Mouse (Mus musculus): ENCODE results near the gene Ctsd.
"Not testable (repeated sequence)": the region's sequence is repeated elsewhere in the genome, so short reads cannot be mapped to it uniquely, and the experiment has no call there.

Gene Ctsd

DNA sequence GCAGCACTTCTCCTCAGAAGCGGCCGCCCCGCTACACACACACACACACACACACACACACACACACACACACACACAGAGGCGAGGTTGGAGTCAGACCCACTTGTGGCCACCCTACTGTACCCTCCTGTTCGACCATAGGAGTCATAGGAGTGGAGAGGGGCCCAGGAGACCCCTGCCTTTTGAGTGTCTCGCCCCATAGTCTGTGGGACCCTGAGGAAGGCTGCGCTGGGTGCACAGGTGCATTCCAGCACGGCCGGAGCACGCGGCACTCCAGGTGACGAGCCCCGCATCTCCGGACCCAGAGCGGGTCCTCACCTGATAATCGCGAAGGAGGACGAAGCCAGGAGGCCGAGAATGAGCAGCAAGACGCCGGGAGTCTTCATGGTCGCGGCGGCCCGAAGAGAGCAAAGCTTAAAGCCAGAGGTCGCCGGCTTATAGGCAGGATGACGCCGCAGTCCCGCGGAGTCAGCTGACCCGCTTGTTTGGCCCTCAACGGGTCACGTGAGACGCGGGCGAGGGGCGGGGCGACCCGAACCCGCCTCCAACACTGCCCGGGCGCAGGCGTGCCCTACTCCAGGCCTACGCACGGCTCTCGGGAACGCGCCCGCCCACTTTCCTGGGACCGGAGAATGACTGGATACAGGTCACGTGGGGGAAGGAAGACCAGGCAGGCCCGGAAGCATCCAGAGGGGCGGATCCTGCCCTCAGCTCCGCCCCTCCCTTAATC lies at the start of gene Ctsd:
Ctsd (minus strand) TSS at position 620 of the 730 bp plus-strand sequence.
- DNase-seq (ENCODE audit: low spot score) = peak; percentile 94

DNA sequence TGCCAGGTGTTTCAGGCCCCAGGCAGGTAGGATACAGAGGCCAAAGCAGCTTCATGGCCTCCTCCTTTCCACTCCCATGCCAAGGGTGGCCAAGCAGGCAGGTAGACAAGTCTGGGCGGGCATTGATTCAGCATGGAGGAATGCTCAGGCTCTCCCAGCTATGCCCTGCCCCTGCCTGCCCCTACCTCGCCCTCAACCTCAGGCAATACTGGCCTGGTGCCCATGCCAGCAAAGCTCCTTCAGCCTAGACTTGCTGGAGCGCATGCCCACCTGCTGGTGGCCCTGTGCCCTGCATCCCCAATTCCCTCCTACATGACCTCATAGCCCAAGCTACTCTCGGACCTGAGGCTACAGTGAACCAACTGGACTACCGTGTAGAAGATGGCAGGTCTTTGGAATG lies 49.5 kb upstream of the Ctsd start:
- DNase-seq (ENCODE audit: low spot score) = no peak

DNA sequence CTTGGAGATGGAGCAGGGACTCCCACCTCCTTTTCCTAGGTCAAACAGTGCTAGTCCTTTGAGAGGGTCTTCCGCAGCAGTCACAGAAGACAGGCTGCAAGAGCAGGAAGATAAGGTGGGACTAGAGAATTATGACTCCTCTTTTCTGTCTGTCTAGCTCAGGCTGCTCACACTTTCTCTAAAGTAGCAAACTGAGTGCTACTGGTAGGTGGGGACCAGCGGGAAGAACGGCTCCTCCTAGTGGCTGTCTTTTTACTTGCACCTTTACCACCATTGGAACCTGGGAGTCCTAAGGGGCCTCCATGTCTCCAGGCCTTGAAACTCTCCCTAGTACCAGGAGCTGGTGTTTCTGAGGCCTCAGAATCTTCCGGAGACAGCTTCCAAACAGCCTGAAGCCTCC lies 47.7 kb upstream of the Ctsd start:
- no peak for DNase-seq (ENCODE audit: low spot score)

DNA sequence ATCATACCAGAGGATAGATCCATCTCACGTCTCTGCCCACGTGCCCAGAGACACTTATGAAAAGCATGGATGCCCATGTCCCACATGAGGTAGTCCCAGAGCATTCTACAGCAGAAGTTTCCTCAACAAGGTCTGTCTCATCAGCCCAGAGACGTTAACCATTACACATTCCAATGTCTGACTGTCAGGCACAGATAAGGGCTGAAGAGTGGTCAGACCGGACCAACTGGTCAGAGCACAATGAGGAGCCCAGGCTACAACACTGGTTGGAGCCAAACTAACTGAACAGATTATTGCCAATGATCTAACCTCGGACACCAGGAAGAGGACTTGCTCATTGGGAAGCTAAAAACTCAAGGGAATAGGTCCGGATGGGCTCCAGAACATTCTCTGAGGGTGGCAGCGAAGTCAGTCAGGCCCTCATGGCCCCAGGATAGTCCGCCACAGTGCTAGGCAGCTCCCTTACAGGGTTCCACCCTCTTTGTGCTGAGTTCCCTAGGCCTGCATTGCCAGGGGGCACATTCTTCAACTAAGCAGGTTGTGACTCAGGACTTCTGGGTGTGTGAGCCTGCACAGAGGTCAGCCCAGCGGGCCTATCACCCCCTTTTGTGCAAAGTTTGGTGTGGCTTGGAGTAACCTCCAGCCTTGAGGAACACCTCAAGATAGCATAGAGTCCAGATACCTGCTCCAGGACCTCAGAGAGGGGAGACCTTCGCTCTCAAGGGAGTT lies 46.5 kb upstream of the Ctsd start, which contains the start of gene Syt8:
Syt8 (plus strand) TSS at position 714 of the 729 bp plus-strand sequence.
- DNase-seq (ENCODE audit: low spot score) = no peak

DNA sequence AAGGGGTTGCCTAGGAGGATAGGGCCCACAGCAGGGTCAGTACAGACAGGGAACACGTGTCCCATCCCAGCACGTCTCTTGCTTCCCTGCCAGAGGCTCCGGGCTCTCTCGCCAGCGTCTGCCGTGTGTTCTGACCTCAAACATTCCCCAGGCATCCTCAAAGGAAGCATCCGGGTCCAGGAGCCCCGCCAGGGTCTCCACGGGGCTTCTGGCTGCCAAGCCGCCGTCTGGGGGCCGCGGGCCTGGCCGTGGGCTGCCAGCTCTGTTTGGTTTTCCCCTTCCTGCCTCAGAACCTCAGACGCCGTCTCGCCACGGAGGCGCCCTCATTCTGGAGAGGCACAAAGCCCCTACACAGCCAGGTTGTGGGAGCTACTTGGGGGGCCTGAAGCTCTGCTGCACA lies 45.8 kb upstream of the Ctsd start:
- DNase-seq (ENCODE audit: low spot score) = no peak

DNA sequence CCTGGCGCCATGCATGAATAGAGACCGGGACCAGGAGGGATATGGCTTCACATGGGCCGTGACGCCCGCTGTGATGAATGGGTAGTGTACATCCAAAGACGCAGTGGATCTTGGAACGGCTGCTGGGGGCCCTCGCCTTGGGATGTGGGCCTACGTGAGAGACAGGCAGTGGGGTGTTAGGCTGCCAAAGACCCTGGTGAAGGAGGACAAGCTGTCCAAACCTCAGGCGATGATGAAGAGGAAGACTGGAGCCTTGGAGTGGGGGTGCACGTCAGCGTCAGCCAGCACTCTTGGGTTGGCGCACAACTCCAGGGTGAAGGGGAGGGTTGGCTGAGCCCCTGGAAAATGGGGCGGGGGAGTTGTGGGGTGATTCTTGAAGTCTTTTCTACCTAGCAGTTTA lies 43.3 kb upstream of the Ctsd start:
- DNase-seq (ENCODE audit: low spot score) = no peak

DNA sequence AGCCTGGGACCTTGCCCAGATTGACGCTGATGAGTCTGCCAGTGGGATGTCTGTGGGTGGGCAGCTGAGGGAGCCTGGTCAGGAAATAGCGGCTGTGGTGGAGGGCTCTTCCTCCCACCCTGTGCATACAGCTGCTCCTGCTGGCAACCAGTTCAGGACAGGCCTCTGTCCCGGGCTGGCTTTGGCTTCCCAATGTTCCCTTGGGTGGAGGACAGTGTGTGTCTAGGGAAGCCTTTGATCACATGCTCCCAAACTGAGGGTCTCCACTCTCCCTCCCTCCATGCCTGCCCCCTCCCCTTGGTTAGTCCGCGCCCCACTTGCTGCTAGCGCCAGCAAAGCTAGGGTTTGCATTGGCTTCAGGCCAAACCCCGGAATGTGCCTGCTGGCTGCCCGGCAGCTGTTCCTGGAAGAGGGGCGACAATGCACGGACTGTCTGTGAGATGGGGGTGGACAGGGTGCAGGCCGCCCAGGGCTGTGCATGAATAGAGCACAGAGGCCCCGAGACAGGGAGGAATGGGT lies 42.4 kb upstream of the Ctsd start:
- DNase-seq (ENCODE audit: low spot score) = no peak

DNA sequence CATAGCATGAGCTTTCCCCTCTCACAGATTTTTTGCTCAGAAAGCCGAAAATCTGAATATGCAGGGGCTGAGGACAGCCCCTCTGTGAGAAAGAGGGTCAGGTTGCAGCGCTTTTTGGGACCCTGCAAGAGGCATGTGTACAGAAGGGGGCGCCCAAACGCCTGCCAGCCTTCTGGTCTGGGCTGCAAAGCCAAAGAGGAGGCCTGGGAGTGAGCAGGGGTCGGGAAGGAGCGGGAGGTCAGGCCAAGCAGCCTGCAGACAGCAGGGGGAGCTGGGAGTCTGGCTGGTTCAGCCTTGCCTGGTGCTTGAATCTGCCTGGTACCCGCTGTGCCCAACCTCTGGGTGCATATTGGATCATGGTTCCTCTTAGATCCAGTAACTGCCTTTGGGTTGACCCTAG lies 40.4 kb upstream of the Ctsd start:
- DNase-seq (ENCODE audit: low spot score) = no peak

DNA sequence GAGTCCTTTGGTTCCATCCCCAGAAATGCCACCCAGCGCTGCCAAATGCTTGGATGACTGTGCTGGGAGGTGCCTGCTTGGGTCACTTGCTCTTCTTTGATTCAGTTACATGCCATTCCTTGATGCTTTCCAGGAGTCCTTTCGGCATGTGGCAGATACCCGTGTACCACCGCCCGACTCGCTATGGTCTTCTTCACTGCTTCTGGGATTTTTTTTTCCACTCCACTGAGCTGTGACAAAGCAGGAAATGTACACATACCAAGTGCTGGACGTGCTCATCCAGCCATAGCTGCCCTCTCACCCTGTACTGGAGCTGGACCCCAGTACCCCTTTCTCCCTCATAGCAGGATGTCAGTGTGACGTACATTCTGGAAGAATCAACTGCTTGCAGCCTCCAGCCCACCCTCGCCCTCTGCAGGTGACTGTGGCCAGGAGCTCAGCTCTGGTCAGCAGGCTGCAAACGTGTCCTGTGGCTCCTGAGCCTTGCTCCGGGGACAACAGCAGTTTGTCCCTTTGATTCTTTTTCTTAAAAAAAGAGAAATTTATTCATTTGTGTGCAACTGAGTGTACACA lies 37.9 kb upstream of the Ctsd start:
- no peak for DNase-seq (ENCODE audit: low spot score)

DNA sequence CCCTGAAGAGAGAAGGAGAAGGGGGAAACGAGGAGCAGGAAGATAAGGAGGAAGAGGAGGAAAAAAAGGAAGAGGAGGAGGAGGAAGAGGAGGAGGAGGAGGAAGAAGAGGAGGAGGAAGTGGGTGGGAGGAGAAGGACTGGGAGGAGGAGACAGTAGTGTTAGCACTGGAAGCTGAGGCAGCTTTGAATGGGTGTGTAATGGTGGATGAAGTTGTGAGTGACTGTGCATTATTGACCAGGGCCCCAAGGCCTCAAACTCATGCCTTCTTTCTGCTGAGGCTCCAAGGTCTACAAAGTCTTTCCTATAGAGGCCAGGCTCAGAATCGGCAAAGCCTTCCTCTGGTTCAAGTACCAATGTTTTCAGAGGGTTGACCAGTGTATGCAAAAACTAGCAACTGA lies 34.0 kb upstream of the Ctsd start:
- no peak for DNase-seq (ENCODE audit: low spot score)

DNA sequence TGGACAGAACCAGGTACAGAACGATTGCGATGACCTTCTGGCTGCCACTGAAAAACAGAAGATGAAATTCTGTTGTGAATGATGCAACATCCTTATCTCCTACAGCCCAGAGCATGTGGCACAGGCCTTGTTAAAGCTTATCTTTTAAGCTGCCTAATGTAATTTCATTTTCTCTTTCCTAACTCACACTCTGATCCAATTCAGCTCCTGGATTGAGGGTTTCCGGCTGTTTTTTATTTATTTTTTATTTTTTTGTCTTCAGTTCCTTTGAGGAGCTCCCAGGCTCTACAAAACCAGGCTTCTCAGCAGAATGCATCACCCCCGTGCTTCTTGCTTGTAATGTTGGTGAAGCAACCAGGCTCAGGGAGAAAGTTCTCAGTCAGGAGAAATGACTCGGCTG lies 32.0 kb upstream of the Ctsd start:
- no peak for DNase-seq (ENCODE audit: low spot score)

DNA sequence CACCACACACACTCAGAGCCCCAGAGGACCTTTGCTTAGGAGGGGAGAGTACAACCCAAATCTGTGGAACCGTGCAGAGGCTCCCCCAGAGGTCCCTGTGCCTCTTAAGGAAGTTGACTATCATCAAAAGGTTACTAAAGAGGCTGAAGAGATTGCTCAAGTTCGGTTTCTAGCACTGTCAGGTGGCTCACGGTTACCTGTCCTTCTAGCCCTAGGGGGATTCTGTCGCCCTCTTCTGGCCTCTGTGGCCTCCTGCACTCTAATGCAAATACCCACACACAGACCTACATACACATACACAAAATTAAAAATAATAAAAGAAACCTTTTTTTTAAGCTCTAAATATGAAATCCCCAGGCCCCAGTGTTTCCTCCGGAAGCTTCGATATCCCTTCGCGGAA lies 30.8 kb upstream of the Ctsd start:
- no peak for DNase-seq (ENCODE audit: low spot score)

DNA sequence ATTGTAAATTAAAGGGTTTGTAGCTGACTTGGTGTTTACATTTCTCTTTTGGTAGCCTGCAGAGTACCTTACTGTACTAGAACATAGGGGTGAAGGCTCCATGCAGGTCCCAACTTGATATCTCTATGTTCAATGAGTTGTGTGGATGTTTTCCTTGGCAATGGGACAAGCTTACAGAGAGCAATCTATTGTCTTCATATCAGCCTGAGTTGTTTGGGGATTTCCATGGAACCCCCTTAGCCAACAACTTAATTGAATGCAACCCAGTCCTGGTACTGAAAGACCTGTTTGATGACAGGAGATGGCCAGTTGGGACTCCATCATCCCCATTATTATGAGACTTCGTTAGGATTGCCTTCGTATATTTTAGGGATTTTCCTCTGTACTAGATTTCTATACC lies 30.2 kb upstream of the Ctsd start:
- no peak for DNase-seq (ENCODE audit: low spot score)

DNA sequence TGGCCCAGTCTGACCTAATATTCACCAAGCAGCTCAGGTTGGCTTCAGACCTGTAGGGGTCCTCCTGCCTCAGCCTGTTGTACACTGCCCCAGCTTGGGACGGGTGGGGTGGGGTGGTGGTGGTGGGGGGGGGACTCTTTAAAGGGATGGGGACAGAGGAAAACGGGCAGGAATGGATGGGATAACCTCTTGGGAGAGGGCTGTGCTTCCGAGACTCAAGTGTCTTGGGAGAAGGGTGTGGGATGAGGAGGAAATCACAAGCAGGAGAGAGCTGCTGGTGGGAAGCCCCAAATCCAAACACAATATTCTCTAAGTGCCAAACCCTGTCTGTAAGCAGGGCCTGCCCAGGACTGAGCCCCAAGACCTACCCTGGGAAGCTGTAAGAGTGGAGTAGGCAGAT lies 28.4 kb upstream of the Ctsd start:
- DNase-seq (ENCODE audit: low spot score) = no peak

DNA sequence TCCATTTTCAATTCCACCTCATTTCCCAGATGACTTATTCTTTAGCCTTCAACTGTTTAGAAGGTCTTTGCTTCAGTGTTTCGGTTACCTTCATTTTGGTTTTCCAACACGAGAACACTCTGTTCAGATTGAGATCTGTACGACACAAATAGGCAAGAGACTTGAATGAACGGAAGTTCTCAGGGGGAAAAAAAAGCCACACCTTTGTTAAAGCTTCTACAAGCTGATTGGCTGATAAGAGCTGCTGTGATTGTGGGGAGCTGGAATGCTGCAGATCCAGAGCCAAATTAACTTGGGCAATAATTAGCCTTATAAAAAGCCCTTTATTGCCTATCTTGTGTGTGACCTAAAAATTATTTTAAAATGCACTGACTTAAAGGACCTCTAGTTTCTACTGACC lies 27.5 kb upstream of the Ctsd start:
- no peak for DNase-seq (ENCODE audit: low spot score)

DNA sequence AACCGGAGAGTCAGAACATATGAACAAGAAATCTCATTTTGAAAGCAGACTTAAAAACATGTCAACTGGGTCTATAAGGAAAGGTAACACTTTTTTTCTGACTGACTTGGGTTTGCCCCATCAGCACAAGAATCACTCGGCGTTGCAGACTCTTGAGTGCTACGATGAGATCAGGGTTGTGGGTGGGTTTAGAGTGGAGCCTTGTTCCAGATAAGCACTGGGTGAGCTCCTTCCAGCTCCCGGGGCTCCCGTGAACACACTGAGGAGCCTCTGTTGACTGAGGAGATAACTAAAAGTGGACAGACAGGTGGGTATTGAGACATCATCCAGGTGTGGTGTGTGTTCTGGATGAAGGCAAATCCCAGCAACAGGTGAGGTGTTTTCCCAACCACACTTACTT lies 25.4 kb upstream of the Ctsd start:
- DNase-seq (ENCODE audit: low spot score) = no peak

DNA sequence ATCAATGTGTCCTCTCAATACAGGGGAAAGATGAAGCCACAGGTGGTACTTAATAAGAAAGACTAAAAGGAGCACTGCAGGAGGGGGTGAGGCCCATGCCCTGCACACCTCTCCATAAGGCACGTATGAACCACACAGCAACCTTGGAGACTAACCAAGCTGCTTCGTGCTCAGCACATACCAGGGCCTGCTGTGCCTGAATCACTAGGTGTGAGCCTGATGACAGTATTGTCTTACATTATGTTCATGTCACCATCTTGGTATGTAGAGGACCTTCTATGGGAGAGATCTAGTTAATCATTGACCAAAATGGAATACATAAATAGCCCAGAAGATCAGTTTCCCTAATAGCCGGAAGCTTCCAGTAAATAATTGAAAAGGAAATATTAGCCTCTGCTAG lies 21.8 kb upstream of the Ctsd start:
- no peak for DNase-seq (ENCODE audit: low spot score)

DNA sequence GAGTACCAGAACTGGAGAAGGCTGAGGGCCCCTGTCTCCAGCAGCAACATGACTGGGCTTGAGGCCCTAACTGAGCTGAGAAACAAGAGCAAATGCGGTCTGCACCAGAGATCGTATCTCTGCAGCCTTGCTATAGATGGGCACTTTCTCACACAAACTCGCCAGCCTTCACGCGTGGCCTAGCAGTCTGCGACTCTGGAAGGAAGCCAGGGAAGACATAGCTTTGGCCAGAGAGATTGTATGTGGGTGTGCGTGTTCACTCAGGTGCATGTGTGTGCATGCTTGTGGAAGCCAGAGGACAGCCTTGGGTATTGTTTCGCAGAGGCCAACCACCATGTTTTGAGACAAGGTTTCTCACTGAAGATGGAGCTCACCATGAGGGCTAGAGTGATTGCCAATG lies 20.8 kb upstream of the Ctsd start:
- no peak for DNase-seq (ENCODE audit: low spot score)

DNA sequence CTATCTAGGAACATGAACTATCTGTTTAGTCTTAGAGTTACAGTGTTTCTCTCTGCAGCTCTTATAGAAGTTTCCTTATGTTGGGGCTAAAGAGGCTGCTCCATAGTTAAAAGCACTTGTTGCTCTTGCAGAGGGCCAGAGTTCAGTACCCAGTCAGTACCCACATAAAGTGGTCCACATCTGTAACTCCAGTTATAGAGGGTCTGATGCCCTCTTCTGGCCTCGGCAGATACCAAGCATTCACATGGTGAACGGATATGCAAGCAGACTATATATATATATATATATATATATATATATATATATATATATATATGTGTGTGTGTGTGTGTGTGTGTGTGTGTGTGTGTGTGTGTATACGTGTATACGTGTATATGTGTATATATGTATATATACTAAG lies 20.1 kb upstream of the Ctsd start:
- no peak for DNase-seq (ENCODE audit: low spot score)

DNA sequence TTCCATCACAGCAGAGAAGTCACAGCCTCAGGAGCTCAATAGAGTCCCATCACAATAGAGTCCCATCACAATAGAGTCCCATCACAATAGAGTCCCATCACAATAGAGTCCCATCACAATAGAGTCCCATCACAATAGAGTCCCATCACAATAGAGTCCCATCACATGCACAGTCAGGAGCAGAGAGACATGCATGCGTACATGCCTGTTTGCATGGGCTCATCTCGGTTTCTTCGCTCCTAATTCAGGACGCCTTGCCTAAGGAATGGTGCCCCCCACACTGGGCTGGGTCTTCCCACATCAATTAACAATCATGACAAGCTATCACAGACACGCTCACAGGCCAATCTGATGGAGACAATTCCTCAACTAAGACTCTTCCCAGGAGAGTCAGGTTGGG lies 17.3 kb upstream of the Ctsd start:
- DNase-seq (ENCODE audit: low spot score) = not testable (repeated sequence)

DNA sequence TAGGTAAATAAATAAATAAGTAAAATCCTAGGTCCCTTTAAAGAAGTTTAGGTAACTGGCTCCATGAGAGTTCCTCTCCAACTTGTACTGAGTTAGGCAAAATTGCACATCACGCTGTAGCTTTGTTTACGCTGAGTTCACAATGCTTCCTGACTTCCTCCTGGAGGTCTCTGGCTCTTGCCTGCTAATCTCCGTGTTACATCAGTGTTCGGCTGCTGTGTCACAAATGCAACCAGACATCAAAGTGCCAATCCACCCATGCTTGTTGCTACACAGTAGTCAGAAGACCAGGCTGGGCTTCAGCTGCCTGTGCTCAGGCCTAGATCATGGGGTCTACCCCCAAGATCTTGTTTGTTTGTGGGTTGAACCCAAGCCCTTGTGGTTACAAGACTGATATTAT lies 15.8 kb upstream of the Ctsd start:
- DNase-seq (ENCODE audit: low spot score) = no peak

DNA sequence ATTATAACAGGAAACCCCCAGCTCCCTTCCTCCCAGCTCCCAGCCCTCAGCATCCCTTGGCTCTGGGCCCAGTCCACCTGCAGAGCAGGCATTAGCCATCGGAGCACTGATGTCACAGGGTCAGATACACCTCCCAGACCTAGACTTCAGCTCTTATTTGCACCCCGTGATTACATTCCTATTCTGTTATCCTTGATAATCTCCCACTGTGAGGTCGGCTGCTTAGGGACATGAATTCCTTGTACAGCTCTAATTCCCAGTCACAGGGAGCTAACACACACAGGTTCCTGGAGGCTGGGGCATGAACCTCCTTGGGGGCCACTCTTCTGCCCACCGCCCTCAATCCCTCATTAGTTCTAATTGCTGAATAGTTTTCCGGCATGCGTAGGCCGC lies 12.9 kb upstream of the Ctsd start:
- DNase-seq (ENCODE audit: low spot score) = no peak

DNA sequence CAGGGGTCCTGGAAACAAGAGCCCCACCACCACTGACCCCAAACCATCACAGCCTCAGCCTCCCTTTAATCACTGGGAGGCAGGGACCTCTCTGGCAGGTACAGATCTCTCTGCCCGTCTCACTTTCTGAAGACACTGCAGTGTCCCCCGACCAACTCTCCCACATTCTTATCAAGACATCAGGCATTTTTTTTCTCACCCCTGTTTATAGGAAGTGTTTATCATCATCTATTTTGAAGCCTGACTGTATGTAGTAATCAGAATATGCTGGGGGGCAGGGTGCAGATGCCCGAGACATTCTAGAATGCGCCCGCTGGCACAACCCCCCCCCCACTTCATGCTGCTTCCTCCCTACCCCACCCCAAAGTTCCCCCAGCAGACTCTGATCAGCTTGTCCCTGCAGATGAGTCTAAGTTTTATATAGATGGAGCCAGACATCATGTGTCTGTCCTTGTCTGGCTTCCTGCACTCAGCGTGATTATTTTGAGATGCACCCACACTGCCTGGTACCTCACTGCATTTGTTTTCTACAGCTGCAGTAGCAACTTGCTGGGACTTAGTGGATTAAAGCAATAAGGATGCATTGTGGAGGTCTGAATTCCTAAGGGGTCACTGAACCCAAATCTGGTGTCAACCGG lies 12.4 kb upstream of the Ctsd start:
- no peak for DNase-seq (ENCODE audit: low spot score)

Measured in urinary bladder, postnatal 10 days (tissue).